Mouse (Mus musculus) liver, postnatal 0 days (tissue): ENCODE measurements around the gene Fmr1nb.

Experiments
- CTCF ChIP-seq: sonication (generic); IDR thresholded peaks from 2 replicates; pipeline ENCODE4 v1.5.1; 2016; ENCODE audit warnings: antibody characterized with exemption, low read depth
- EP300 ChIP-seq: IDR thresholded peaks from 2 replicates; pipeline ENCODE4 v1.6.1; 2016; ENCODE audit warnings: antibody characterized with exemption, low read depth, mild to moderate bottlenecking

DNA sequence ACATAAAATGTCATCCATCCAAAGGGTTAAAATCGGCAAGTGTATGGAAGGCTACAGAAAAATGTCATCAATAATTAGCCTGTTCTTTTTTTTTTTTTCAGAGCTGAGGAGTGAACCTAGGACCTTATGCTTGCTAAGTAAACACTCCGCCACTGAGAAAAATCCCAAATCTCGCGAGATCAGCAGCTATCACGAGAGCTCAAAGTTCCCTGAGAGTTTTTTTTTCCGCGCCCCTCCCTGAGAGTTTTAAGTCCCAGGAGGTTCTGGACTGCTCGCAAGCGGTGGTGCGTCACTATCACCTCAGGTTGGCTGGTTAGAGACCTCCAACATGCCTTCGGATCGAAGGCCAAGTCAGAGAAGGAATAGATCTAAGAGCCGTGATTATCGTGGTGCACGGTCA, at the start of gene Fmr1nb:
- TF ChIP-seq CTCF (no peak), EP300 (no peak)
